Mouse (Mus musculus) heart, adult 8-10 months (tissue): ENCODE data around the gene BC049352. TPM values are rescaled to one million over a fixed set of nuclear protein-coding genes. Genes with fewer than 3 reads are reported as not detected.

Experiments used
- DNase-seq: peaks from one replicate; pipeline ENCODE4 v3.0.0; 2022; ENCODE audit warnings: low spot score
- total RNA-seq, 4 experiments: library from RNA; stranded (reverse); gene quantifications; 2 replicates each; pipeline ENCODE4 v1.2.4; 2022

The BC049352 gene
- total RNA-seq, 4 experiments from 2014 or later, result not detected

DNA sequence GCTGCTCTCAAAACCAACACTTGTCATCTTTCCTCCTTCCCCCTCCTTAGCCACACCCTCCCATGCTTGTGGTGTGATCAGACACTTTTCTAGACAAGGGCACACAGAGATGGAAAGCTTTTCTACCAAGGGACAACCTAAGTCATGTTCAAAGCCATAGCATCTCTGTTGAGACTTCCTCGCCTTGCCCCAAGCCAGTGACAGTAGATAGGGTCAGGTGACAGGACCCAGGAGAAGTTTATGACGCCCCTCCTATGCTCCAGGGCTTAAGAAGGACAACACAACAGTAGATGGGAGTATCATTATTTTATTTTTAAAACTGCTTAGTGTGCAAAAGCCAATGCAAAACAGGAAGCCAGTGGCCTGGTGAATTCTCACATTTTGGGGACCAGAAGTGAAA lies 65.7 kb downstream of the BC049352 start:
- DNase-seq, result no peak

DNA sequence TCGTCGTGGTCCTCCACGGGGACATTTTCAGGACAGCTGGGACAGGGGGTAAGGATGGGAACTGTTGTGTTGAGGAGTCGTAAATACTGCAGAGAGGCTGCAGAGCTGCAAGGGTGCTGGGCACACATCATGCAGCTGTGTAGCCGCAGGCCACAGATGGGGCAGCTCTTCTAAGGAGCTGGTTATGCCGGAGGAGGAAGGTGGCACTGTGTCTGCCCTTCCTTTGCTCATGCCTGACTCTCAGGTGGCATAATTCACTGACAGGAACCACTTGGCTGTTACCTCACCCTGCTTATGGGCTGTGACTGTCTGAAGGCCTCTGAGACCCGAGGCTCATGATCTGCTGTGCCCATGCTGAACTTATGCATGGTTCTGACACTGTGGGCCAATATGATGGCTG lies 68.5 kb downstream of the BC049352 start:
- no peak for DNase-seq

DNA sequence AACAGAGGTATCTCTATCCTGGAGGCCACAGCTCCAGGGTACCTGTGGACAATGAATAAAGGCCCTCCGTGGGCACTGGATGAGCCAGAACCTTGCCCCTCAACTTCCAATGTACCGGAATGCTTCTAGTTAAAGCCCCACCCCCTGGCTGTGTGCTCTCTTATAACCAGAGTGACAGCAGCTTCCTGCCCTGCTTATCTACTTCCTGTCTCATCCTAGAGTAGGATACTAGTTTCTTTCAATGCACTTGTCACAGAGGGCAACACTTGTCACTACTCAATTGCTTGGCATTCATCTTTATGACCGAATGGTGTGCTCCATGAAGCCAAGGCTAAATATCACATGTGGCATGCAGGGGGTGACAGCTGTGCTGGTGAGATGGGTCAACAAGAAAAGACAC lies 69.5 kb downstream of the BC049352 start:
- DNase-seq, result no peak

DNA sequence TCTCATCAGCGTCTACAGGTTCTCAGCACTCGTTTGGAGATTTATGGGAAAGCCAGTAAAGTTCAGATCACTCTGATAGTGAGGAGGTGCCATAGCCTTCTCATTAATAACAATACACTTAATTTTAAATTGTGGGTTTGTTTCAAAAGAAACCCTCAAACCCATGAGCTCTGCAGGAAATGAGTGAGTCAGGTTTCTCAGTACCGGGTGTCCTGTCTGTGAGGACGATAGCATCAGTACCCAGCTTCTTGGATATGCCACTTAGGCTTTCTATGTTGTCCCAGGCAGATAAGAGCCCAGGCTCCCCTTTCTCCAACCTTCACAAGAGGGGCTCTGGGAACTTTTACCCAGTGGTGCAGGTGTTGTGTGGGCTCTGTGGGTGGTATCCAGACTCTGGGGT lies 70.2 kb downstream of the BC049352 start:
- no peak for DNase-seq

DNA sequence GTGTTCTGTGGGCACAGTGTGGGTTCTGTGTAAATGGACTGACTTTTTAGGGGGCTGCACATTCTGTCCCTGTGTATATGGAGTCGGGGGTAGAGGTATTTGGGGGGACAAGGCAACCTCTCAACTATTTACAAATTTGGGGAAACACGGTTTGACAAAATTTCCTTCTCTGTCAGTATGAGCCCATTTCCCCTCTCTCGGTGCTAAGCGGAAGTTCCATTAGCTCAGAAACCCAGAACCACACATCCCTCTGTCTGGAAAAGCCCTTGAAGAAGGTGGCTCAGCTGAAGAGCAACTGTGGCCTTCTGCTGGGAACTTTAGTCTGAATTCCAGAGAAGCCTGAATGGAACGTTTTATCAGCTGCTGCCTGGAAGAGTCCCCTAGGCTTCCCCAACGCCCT lies 70.6 kb downstream of the BC049352 start:
- no peak for DNase-seq

DNA sequence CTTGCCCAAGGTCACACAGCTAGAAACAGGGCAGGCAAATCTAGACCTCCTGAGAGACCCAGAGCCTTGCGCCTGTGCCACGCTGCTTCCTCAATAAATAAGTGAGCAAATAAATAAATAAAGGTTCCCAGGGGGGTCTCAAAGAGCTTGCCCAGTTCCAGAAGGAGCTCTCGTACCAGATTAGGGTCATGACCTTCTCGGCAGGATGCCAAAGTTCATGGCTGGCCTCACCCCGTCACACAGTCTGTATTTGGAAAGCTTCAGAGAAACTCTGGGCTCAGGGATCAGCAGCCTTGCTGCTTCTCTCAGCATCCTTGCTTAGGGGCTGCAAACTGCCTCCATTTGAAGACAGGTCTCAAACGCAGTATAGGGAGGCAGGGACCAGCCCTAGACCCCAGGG lies 72.2 kb downstream of the BC049352 start:
- DNase-seq, result no peak

DNA sequence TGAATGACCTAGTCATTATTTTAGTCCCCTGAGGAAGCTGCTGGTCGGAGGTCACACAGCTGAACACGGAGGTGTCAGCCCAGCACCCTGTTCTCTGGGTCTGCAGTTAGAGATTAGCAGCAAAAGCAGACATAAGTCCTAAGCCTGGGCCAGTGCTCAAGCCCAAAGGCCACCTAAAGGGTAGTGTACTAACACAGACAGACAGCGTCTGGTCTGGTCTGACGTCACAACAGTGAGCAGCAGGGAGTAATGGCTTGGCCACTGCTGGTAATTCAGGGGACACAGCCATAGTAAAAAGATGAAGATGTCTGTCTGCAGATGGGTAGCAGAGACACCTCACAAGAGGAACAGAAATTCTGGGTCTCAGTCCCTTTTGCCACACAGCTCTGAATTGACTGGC lies 72.8 kb downstream of the BC049352 start:
- DNase-seq, result no peak

DNA sequence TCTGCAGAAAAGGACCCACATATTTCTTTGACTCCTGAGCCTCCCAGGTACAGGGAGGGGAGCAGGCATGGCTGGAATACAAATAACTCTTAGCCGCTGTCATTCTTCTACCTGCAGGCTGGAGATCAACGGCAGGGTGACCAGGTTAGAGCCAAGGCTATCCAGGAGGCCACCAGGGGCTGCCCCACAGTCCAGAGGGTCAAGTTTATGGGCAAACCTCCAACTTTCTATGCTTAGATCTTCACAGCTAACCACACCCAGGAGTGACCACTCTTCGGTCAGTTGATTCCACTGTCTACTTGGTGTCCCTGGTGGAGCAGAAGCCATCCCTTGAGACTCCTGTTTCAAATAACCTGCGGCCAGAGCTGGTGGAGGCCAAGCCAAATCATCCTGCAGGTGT lies 73.6 kb downstream of the BC049352 start:
- no peak for DNase-seq

DNA sequence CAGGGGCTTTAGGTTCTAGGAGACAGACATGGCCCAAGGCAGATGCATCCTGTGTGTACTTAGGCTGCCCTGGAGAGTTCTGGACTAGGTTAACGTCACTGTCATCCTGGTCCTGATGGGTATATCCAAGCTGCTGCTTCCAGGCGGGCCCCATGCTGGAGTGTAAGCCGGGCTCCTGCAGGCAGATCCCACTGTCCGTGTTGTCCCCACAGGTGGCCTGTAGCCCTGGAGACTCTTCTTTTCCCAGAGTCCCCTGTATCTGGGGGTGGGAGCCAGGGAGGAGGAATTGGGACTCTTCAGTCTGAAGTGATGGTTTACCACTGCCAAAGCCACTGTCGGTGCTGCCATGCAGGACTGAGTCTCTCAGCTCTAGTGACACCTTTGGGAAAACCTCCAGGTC lies 74.2 kb downstream of the BC049352 start:
- DNase-seq, result no peak

DNA sequence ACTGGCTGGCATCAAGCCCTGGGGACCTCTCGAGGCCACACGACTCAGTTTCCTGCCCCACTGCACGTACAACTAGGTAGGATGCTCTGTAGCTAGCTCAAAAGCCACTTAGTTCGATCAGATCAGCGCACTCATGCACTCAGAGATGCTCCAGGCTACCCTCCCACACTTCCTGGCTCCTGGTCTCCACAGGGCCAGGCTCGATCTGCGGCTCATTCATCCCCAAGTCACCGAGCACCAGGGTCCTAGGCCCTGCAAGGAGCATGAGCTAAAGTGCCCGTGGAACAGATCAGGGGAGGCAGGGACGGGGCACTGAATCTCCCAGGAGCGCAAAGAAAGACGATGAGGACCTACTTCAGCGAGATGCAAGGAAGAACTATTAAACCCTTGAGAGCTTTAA lies 77.3 kb downstream of the BC049352 start:
- DNase-seq, result no peak

DNA sequence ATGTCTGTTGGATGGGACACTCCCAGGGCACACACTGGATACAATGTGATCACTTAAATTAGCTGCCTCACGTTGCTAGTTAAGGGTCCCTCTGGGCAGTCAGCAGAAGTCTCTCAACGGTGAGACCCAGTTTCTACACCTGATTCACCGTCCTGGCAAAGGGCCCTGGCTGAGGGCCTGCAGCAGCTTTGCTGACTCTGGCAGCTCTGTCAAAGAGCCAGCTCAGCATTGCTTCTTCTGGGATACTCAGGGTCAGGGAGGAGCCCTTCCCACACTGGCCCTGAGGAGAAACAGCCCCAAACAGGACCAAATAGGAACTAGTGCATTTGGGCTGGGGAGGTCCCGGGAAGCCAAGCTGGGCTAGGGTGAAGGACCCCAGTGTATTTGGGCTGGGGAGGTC lies 79.7 kb downstream of the BC049352 start:
- no peak for DNase-seq

DNA sequence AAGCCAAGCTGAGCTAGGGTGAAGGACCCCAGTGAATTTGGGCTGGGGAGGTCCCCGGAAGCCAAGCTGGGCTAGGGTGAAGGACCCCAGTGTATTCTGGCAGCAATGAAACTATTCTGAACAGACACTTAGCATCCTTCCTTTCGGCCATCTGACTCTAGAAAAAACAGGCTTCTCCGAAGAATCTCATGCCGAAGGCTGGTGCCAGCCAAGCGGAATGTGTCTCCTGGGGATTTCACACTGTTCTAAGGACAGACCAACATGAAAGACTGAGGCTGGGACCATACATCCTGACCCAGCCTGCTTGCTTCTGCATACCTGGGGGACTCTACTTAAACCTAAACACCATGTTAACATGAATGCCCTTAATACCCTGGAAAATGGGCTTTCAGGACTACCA lies 80.1 kb downstream of the BC049352 start:
- no peak for DNase-seq

DNA sequence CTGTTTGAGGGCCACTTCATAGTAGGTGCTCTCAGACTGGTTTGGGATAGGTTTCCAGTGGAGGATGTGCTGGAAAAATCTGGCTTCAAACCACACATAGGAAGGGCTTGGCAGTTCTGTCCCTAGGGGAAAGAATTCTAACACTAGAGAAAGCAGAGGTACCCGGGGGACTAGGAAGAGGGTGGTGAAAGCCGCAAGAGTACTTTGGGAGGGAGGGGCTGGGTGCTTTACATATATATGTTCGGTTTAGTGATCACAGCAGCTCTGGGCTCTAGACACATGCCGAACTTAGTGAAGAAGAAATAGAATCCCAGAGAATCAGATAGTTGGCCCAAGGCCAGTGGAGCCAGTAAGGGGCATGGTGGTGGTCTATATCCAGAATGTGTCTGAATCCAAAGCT lies 85.3 kb downstream of the BC049352 start:
- no peak for DNase-seq

DNA sequence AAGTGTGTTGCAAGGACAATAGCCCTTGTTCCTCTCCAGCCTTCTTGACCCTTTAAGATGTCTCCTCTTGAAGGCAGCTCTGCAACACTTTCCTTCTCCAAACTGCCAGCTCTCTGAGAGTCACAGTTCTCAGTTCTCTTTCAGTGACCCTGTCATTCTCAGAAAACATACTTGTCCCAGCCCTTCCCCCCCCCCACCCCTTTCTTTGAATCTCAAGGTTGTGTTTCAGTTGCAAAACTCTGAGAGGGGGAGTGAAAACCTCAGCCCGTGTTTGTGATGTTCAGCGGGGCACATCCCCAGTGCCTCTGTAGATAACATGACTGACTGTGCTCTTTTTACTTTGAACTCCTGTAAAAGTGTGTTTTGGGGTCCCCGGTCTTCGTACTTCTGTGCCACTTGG lies 86.3 kb downstream of the BC049352 start:
- no peak for DNase-seq

DNA sequence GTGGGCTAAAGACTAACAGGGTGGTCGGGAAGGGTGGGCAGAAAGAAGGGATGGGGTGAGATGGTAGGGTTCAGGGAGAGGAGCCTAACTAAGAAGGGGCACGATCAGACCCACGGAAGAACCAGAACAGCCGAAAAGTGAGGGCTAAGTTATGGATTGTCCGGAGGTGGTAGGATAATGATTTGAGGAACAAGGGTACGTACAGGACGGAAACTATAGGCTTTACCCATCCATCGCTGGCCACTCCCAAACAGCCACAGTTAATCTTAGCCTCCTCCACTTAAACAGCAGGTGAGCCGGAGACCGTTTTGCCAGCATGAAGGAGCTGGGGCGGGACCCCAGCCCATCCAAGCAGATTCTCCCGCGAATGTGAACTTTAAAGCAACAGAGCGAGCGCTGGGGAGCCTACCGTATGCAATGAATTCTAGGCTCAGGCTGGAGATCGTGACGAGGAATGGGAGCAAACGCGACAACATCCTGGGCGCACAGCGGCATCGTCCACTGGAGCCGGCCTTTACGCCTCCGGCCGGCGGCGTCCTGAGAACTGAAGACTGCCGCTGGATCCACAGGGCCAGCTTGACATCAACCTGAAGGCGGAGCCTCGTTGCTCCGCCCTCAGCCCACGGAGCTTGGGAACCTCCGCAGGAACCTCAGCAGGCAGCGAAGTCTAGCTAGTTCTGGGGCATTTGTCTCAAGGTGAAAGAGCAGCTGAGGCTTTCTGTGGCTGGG lies 87.0 kb downstream of the BC049352 start, which contains the start of gene Il10ra:
Gene Il10ra, minus strand, starts transcription at position 553 of the 729 bp plus-strand sequence.
- DNase-seq, result no peak

DNA sequence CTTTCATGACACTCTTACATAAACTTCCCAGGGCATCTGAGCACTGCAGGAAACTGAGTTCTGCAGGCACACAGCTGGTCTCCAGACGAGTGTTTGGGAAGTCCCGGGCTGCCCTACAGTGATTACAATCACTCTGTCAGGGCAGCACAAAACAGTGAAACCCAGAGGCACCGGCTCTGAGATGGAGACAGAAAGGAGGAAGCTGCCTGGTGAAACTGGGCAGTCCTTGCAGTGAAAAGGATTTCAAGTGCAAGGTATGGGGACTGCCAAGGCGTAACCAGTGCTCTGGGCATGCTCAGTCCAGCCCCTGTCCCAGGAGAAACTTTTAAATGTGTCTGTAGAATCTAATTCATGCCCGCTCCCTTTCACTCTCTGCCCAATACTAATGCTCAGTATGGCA lies 90.4 kb downstream of the BC049352 start:
- DNase-seq, result no peak

DNA sequence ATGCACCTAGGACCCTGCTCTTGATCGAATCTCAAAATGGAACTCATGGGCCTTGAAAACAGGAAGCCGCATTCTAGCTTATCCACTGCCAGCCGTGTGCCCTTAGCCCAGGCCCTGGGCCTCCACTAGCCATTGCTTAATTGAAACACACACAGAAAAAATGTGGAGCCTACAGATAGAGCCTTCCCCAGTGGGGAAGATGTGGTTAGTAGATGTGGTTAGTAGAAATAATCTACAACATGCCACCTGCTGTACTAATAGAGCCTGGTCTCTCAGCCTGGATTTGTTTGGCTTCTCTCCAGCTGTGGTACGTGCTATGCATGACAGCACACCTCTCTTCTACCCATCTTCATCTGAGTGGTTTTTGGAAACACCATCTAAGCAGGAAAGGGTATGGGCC lies 92.4 kb downstream of the BC049352 start:
- DNase-seq, result no peak

DNA sequence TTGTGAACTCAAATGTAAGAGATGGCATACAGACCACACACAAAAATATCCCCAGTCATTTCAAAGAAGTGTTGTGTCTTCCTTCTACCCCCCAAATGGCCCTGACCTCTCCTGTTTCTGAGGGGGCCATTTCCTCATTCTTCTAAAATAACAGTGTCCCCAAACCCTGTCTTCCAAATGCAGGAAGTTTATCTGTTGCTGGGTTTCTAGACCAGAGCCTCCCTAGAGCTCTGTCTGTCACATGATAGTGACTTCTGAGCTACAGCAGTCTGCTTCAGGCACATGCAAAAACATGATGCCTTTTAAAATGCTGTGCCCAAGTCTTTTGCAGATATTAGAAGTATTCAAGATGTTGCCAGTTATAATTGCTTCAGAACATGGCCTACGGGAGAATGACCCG lies 92.8 kb downstream of the BC049352 start:
- no peak for DNase-seq

DNA sequence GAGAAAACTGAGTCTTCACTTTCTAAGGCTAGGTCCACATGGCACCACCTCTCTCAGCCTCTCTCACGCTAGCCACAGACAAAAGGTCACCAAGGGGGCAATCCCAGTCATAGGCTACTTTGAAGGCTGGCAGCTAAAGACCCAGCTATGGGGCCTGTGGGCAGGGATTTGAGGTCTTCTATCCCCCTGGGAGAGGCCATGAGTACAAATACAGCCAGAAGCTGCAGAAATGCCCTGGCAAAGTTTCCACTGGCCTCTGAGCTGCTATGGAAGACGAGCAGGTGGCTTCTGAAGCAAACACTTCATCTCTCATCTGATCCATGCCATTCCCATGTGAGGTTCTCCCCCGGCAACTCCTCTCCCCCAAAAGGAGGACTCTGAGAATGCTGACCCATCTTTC lies 98.3 kb downstream of the BC049352 start:
- no peak for DNase-seq

DNA sequence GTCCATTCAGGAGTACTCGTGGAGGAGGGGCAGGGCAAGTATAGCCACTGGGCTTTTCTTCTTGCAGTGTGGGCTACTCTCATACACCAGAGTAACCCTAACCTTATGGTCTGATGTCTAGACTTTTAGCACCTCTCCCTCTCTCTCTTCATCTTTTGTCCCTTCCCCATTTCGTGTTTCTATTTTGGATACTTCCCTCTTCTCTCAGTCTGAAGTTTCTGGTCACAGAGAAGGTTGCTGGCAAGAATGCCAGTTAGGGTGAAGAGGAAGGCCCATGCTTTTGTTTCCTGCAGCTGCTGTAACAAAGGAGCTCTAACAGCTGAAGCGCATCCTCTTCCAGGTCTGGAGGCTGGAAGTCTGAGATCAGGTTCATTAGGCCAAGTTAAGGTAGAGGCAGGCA lies 99.1 kb downstream of the BC049352 start:
- DNase-seq, result no peak

DNA sequence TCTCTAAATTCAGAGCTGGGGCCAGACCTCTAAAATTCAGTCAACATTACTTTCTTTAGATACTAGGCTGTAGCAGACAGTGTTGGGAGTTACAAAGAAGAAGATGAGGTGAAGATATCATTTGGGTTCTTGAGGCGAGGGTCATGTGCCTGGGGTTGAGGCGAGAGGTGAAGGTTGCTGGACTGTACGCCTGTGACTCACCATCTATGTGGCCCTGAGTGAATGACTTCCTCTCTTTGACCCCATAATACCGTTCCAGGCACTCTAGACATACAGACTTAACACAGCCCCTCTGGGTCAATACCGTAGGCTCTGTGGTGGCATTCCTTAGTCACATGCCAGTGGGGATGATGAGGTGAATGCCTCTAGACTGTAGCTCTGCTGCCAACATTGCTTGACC lies 100.7 kb downstream of the BC049352 start:
- DNase-seq, result no peak

DNA sequence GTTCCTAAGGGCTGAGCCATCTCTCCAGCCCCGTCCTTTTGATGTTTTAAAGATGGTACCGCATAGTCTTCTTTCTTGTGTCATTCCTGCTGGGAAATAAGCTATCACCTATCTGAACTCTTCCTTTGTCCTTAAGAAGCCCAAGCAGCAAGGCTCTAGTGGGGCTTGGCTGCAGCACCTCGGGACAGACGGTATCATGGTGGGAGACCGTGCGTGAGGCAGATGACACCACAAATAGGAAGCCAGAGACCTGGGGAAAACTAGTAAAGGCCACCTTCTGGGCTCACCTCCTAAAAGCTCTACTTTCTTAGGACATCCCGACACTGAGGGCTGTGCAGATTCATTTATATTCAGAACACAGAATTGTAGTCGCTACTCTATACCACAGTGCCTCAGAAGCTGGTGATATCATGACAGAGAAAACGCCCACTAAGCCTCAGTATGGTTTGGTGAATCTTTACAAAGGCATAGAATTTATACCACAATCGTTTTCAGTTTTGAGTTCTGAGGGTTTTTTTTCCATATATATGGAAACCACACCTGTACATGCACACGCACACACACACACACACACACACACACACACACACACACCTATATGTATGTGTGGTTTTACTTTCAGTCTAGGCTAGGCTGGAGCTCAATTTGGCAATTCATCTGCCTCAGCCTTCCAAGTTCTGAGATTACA lies 109.8 kb downstream of the BC049352 start:
- DNase-seq, result no peak

DNA sequence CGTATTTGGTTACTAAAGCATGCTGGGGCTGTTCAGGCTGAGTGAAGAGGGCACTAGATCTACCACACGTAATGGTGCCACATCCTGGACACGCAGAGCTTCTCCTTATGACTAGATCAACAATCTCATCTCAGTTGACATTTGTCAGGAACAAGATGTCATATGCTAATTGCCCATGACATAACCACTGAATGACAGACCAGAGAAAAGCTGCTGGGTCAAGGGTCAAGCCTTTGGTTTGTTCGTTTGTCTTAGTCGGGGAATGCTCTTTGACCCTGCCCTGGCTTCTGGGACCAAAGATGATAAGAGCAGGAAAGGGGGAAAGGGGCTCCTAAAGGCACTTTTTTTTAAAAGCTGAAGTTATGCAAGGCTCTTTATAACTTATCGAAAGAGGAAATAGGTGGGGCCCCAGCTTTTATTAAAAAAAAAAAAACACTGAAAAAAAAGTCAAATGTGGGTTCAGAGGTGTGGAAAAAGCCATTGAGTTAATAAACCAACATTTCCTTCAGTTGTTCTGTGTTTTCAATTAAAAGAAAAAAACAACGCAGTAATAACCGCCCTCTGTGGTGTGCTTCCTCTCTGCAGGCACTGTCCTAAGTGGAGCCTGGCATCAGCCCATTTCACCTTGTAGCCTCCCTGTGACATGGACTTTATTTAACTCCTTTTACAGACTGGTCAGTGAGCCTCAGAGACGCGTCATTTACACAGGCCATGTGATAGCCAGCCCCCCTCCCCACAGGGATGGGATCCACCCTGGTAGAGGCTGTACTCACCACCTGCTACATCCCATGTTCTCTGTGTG lies 112.6 kb downstream of the BC049352 start:
- no peak for DNase-seq
